Comparison of ENCODE assay signal across 8 mouse cellular contexts in the genomic region with DNA sequence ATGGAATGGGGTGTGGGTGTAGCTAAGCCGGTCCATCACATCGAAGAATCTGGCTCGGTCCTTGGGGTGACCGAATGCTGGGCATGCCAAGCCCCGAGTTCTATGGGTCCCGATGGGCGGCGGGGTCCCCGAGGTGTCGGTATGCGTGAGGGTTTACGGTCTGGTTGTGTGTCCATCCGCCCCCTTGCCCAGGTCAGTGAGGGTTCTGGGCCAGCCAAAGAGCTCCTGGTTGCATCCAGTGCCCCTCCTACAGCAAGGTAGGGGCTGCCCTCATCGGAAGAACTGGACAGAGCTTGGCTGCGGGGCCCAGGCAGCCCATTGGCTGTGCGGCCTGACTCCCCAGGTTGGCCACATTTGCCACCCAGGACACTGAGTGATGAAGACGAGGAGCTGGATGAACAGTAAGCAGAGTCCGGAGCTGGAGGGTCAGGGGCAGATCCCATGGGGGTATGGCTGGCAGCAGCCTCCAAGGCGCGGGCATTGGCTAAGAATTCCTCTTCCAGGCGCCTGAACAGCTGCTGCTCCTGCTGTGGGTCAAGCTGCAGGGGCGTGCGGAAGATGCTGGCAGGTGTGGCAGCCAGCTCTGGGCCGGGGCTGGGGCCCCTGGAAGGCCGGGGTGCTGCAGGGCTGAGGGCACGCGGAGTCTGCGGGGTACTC. TPM values are rescaled to one million over a fixed set of nuclear protein-coding genes. Genes with fewer than 3 reads are reported as not detected.
DNase-seq lines count a peak whose midpoint lies in the region; ATAC-seq and TF ChIP-seq lines count a peak whose summit lies in the region.

No protein-coding gene starts in this region.

- no peaks in the 10 kb centered on the region for H3K36me3 ChIP-seq in lung, embryonic 16.5 days (ENCODE audit: control insufficient read depth, insufficient read depth, low read length)
- peaks cover 4% of the 10 kb centered on the region; the same call in 1 of the 2 replicates for H3K36me3 ChIP-seq in intestine, postnatal 0 days (ENCODE audit: control insufficient read depth, insufficient read depth)
- H3K36me3 ChIP-seq in neural tube, embryonic 15.5 days: no peaks in the 10 kb centered on the region; the same call in 1 of the 2 replicates

- DNase-seq in cerebellum, adult 9-11 months: peak; percentile 41
- no peak for DNase-seq in cerebellum, postnatal 4 days (ENCODE audit: low spot score in 2 of 2)
- DNase-seq in lung, postnatal 36 days: no peak
- no peak for DNase-seq in urinary bladder, postnatal 14 days (ENCODE audit: low spot score)
- no peak for DNase-seq in right cerebral cortex, adult 2 months (ENCODE audit: low spot score in 2 of 2)

- peaks cover 60% of the 10 kb centered on the region for H3K27me3 ChIP-seq in lung, embryonic 16.5 days (ENCODE audit: control insufficient read depth, insufficient read depth, low read depth, low read length)
- H3K27me3 ChIP-seq in intestine, postnatal 0 days (replicated peaks; ENCODE audit: control insufficient read depth, insufficient read depth, low read length): peaks cover 38% of the 10 kb centered on the region
- peaks cover 71% of the 10 kb centered on the region for H3K27me3 ChIP-seq in neural tube, embryonic 15.5 days (replicated peaks)

- no peak overlapping the region for H3K27ac ChIP-seq in lung, embryonic 16.5 days (ENCODE audit: low read length)
- H3K27ac ChIP-seq in intestine, postnatal 0 days (ENCODE audit: low read depth, low read length): no peak overlapping the region
- no peak overlapping the region for H3K27ac ChIP-seq in neural tube, embryonic 15.5 days (replicated peaks)

- peak overlapping the region; percentile 64 for H3K4me2 ChIP-seq in lung, embryonic 16.5 days (ENCODE audit: low read depth, low read length)
- peak overlapping the region; percentile 95 for H3K4me2 ChIP-seq in intestine, postnatal 0 days (replicated peaks; ENCODE audit: low read depth)
- peak overlapping the region; percentile 95 for H3K4me2 ChIP-seq in neural tube, embryonic 15.5 days

- no peak for TF ChIP-seq CTCF in intestine, postnatal 0 days (IDR thresholded peaks at IDR 0.05; ENCODE audit: low read depth)

- no peak for ATAC-seq in lung, embryonic 16.5 days (ENCODE audit: low read depth)
- no peak for ATAC-seq in intestine, postnatal 0 days
- no peak for ATAC-seq in neural tube, embryonic 15.5 days (ENCODE audit: low FRiP score)

- whole genome bisulfite sequencing in lung, embryonic 16.5 days: 60% methylated on average over 28 of the region's 28 CpGs
- 77% methylated on average over 27 of the region's 28 CpGs for WGBS in intestine, postnatal 0 days
- 55% methylated on average over 28 of the region's 28 CpGs for WGBS in neural tube, embryonic 15.5 days

- peaks cover 31% of the 10 kb centered on the region for H3K4me1 ChIP-seq in lung, embryonic 16.5 days (replicated peaks; ENCODE audit: control insufficient read depth, insufficient read depth, low read length)
- H3K4me1 ChIP-seq in intestine, postnatal 0 days (replicated peaks; ENCODE audit: control insufficient read depth, insufficient read depth, low read length): peaks cover 18% of the 10 kb centered on the region
- peaks cover 84% of the 10 kb centered on the region for H3K4me1 ChIP-seq in neural tube, embryonic 15.5 days

- peak overlapping the region; percentile 32 for H3K9ac ChIP-seq in lung, embryonic 16.5 days (ENCODE audit: low read length)
- H3K9ac ChIP-seq in intestine, postnatal 0 days (ENCODE audit: low read depth, low read length): no peak overlapping the region
- H3K9ac ChIP-seq in neural tube, embryonic 15.5 days (replicated peaks): no peak overlapping the region

- peak overlapping the region; percentile 46 for H3K4me3 ChIP-seq in lung, embryonic 16.5 days (ENCODE audit: low read length)
- peak overlapping the region; percentile 44 for H3K4me3 ChIP-seq in intestine, postnatal 0 days (ENCODE audit: low read depth, low read length)
- peak overlapping the region; percentile 27; the same call in 1 of the 2 replicates for H3K4me3 ChIP-seq in neural tube, embryonic 15.5 days (replicated peaks)

- no peaks in the 10 kb centered on the region for H3K9me3 ChIP-seq in lung, embryonic 16.5 days (ENCODE audit: control insufficient read depth, low read length)
- H3K9me3 ChIP-seq in intestine, postnatal 0 days (ENCODE audit: control insufficient read depth): no peaks in the 10 kb centered on the region
- H3K9me3 ChIP-seq in neural tube, embryonic 15.5 days (replicated peaks): no peaks in the 10 kb centered on the region

RNA-seq across cellular contexts. Expression of a gene that starts 3.0 kb away (rescaled TPM):
- polyA plus RNA-seq in lung, embryonic 16.5 days (2015; fragmentation: Nextera tagmentation; extraction: Ambion mirVana): 0.45 and 0.92 TPM in 2 replicates
- 0.93 and 1.2 TPM in 2 replicates for polyA plus RNA-seq in intestine, postnatal 0 days (2015; fragmentation: Nextera tagmentation; extraction: Ambion mirVana)
- polyA plus RNA-seq in neural tube, embryonic 15.5 days (2015; fragmentation: Nextera tagmentation; extraction: Ambion mirVana): 2.8 and 2.9 TPM in 2 replicates

RNA-seq across cellular contexts. Expression of a gene that starts 4.2 kb away (rescaled TPM):
- polyA plus RNA-seq in lung, embryonic 16.5 days (2015; fragmentation: Nextera tagmentation; extraction: Ambion mirVana): 18.6 and 19.3 TPM in 2 replicates
- 18.9 and 22.8 TPM in 2 replicates for polyA plus RNA-seq in intestine, postnatal 0 days (2015; fragmentation: Nextera tagmentation; extraction: Ambion mirVana)
- polyA plus RNA-seq in neural tube, embryonic 15.5 days (2015; fragmentation: Nextera tagmentation; extraction: Ambion mirVana): 25.9 and 26.0 TPM in 2 replicates

RNA-seq across cellular contexts. Expression of a gene that starts 37.8 kb away (rescaled TPM):
- 23.8 and 26.3 TPM in 2 replicates for polyA plus RNA-seq in lung, embryonic 16.5 days (2015; fragmentation: Nextera tagmentation; extraction: Ambion mirVana)
- polyA plus RNA-seq in intestine, postnatal 0 days (2015; fragmentation: Nextera tagmentation; extraction: Ambion mirVana): 17.1 and 17.5 TPM in 2 replicates
- polyA plus RNA-seq in neural tube, embryonic 15.5 days (2015; fragmentation: Nextera tagmentation; extraction: Ambion mirVana): 40.0 and 41.5 TPM in 2 replicates

RNA-seq across cellular contexts. Expression of a gene that starts 38.2 kb away (rescaled TPM):
- polyA plus RNA-seq in lung, embryonic 16.5 days (2015; fragmentation: Nextera tagmentation; extraction: Ambion mirVana): 709 and 717 TPM in 2 replicates
- polyA plus RNA-seq in intestine, postnatal 0 days (2015; fragmentation: Nextera tagmentation; extraction: Ambion mirVana): 185 and 196 TPM in 2 replicates
- 533 and 582 TPM in 2 replicates for polyA plus RNA-seq in neural tube, embryonic 15.5 days (2015; fragmentation: Nextera tagmentation; extraction: Ambion mirVana)
